Mouse (Mus musculus): ENCODE results near the gene S100a8.

GRCm38 (mm10) chr3:90693496-90693895 lies 24.7 kb downstream of the S100a8 start:
- TF ChIP-seq POLR2A (IDR thresholded peaks at IDR 0.05; ENCODE audit: extremely low read depth, insufficient read depth, low read length) = no peak
- TF ChIP-seq CTCF (IDR thresholded peaks at IDR 0.05; ENCODE audit: extremely low read depth, insufficient read depth, low read length) = no peak

Data from cortical plate, adult 2 months (tissue).